Comparison of ENCODE assay signal across 21 mouse cellular contexts in genomic region chr10:110821692-110822091, GRCm38 (mm10).
"Had no signal": no experiment of that assay in that cellular context is flagged by ENCODE, and none has a peak within 500 bp of the region (broad histone marks: within the 10 kb centered on the region; RNA-seq: fewer than 3 reads in every experiment).

No protein-coding gene starts in this region.

- H3K9me3 ChIP-seq: intestine, embryonic 15.5 days; limb, embryonic 10.5 days; limb, embryonic 13.5 days; liver, embryonic 12.5 days; liver, embryonic 15.5 days; lung, embryonic 15.5 days; neural tube, embryonic 13.5 days had no signal

- H3K9ac ChIP-seq: intestine, embryonic 15.5 days; limb, embryonic 13.5 days; liver, embryonic 12.5 days; liver, embryonic 15.5 days; lung, embryonic 15.5 days; neural tube, embryonic 13.5 days had no signal

- ATAC-seq: intestine, embryonic 15.5 days; liver, embryonic 12.5 days had no signal

- H3K4me3 ChIP-seq: intestine, embryonic 15.5 days; limb, embryonic 10.5 days; limb, embryonic 13.5 days; liver, embryonic 12.5 days; liver, embryonic 15.5 days; lung, embryonic 15.5 days; neural tube, embryonic 13.5 days had no signal

- DNase-seq: kidney, adult 11 months; kidney, adult 8-10 months; kidney, postnatal 14 days; kidney, postnatal 4 days; liver; lung, adult 18-20 months; lung, postnatal 10 days; lung, postnatal 36 days; midbrain, embryonic 14.5 days; right cerebral cortex, postnatal 14 days; right cerebral cortex, postnatal 4 days; thymus, adult 18-20 months; thymus, postnatal 36 days had no signal

- H3K4me1 ChIP-seq: intestine, embryonic 15.5 days; limb, embryonic 10.5 days; liver, embryonic 12.5 days; liver, embryonic 15.5 days; lung, embryonic 15.5 days; neural tube, embryonic 13.5 days had no signal

- H3K27me3 ChIP-seq: intestine, embryonic 15.5 days; limb, embryonic 13.5 days; liver, embryonic 12.5 days; liver, embryonic 15.5 days; lung, embryonic 15.5 days; neural tube, embryonic 13.5 days had no signal

- H3K36me3 ChIP-seq: intestine, embryonic 15.5 days; limb, embryonic 10.5 days; limb, embryonic 13.5 days; liver, embryonic 12.5 days; liver, embryonic 15.5 days; lung, embryonic 15.5 days; neural tube, embryonic 13.5 days had no signal

- H3K4me2 ChIP-seq: intestine, embryonic 15.5 days; limb, embryonic 13.5 days; liver, embryonic 12.5 days; liver, embryonic 15.5 days; lung, embryonic 15.5 days; midbrain, embryonic 11.5 days; neural tube, embryonic 13.5 days had no signal

- H3K27ac ChIP-seq: intestine, embryonic 15.5 days; limb, embryonic 10.5 days; limb, embryonic 13.5 days; liver, embryonic 12.5 days; liver, embryonic 15.5 days; lung, embryonic 15.5 days; neural tube, embryonic 13.5 days had no signal
